Mouse (Mus musculus) forebrain, embryonic 13.5 days (tissue): ENCODE measurements around the gene Zmym2. TPM values are rescaled to one million over a fixed set of nuclear protein-coding genes. Genes with fewer than 3 reads are reported as not detected.
"Not testable (repeated sequence)": the region's sequence is repeated elsewhere in the genome, so short reads cannot be mapped to it uniquely, and the experiment has no call there.

Experiments
- ATAC-seq: fragments of 200-750 bp; cut with Nextera tagmentation; 2 replicates; pipeline ENCODE4 v1.8.0; 2017
- H3K27ac ChIP-seq: fragments of 300-500 bp; sonication (generic); 2 replicates; pipeline ENCODE4 v1.5.1; 2015; ENCODE audit warnings: inconsistent platforms, mild to moderate bottlenecking, moderate library complexity
- H3K27me3 ChIP-seq: fragments of 300-500 bp; sonication (generic); 2 replicates; pipeline ENCODE4 v1.6.1; 2015; ENCODE audit warnings: mild to moderate bottlenecking, inconsistent platforms
- H3K36me3 ChIP-seq: fragments of 300-500 bp; sonication (generic); 2 replicates; pipeline ENCODE4 v1.6.1; 2015; ENCODE audit warnings: mild to moderate bottlenecking, inconsistent platforms; ENCODE audit not compliant: poor library complexity, severe bottlenecking
- H3K4me1 ChIP-seq: fragments of 300-500 bp; sonication (generic); 2 replicates; pipeline ENCODE4 v1.6.1; 2015; ENCODE audit warnings: inconsistent platforms
- H3K4me2 ChIP-seq: fragments of 300-500 bp; sonication (generic); 2 replicates; pipeline ENCODE4 v1.6.1; 2015; ENCODE audit warnings: inconsistent platforms, mild to moderate bottlenecking, moderate library complexity
- H3K4me3 ChIP-seq: fragments of 300-500 bp; sonication (generic); 2 replicates; pipeline ENCODE4 v1.5.1; 2015; ENCODE audit warnings: mild to moderate bottlenecking, inconsistent platforms
- H3K9ac ChIP-seq: fragments of 300-500 bp; sonication (generic); 2 replicates; pipeline ENCODE4 v1.6.1; 2015; ENCODE audit warnings: mild to moderate bottlenecking, inconsistent platforms
- H3K9me3 ChIP-seq: fragments of 300-500 bp; sonication (generic); replicated peaks from 2 replicates; pipeline ENCODE4 v1.6.1; 2016; ENCODE audit warnings: inconsistent platforms
- WGBS: fragments of 180-500 bp; shearing (Covaris S2); methylation state at CpG from one replicate; pipeline ENCODE4 v1.1.7; 2015; 5-methylcytosine and 5-hydroxymethylcytosine counted together
- polyA plus RNA-seq: library from polyadenylated mRNA; unstranded; fragments of >200 nt; fragmentation: Nextera tagmentation; extraction: Ambion mirVana; gene quantifications from 2 replicates; pipeline ENCODE4 v1.2.1, GENCODE M21; 2015

Gene Zmym2
- polyA plus RNA-seq, result 77.8 and 78.3 TPM in 2 replicates

- peak within 1 kb of the TSS; percentile 87 for H3K4me3 ChIP-seq
- WGBS, result under 1% methylated on average over 30 of the region's 87 CpGs
- H3K9ac ChIP-seq, result peak within 1 kb of the TSS; percentile 96
Measured at GRCm38 (mm10) chr14:56886594-56887513, at the start of gene Zmym2. Gene Zmym2, plus strand, starts transcription at chr14:56886653.

DNA sequence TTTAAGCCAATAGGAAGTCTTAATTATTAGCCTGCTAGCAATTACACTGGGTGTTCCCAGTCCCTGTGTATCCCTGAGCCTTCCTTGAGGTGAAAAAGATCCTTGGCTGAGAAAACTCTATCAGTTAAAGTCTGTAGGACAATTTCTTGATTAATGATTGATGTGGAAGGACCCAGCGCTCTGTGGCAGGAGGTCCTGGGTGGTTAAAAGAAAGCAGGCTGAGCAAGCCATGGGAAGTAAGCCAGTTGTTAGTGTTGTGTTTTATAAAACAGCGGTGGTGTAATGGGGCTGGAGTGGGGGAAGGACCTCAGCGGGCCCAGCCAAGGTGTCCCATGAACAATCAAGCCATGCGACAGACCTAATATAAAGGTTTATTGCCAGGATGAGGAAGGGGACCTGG is 42.4 kb upstream of the Zmym2 start:
- H3K27me3 ChIP-seq, result no peaks in the 10 kb centered on the region
- no peaks in the 10 kb centered on the region for H3K36me3 ChIP-seq
- H3K27ac ChIP-seq, result no peak overlapping the region
- H3K4me2 ChIP-seq, result no peak overlapping the region
- WGBS, result 59% methylated on average over 4 of the region's 4 CpGs
- H3K4me3 ChIP-seq, result no peak overlapping the region
- no peak overlapping the region for H3K9ac ChIP-seq
- H3K4me1 ChIP-seq, result 0 out of 2 replicates have a peak, but pooled peaks cover 3% of the 10 kb centered on the region
- H3K9me3 ChIP-seq, result no peaks in the 10 kb centered on the region
- ATAC-seq, result no peak

More at GRCm38 (mm10) chr14:56886594-56887513, at the start of gene Zmym2:
- not testable (repeated sequence) for H3K9me3 ChIP-seq, H3K27me3 ChIP-seq
- Histone ChIP-seq H3K4me1 (peaks cover 28% of the 10 kb centered on the region), H3K36me3 (peaks cover 18% of the 10 kb centered on the region), H3K4me2 (peak within 1 kb of the TSS; percentile 65), H3K27ac (peak within 1 kb of the TSS; percentile 99)
- peak; percentile 31 for ATAC-seq

GRCm38 (mm10) chr14:56844507-56844906 is 41.9 kb upstream of the Zmym2 start:
- 26% methylated on average over 2 of the region's 2 CpGs for WGBS
- no peaks in the 10 kb centered on the region for H3K27me3 ChIP-seq
- ATAC-seq, result peak; percentile 66; the same call in 1 of the 2 replicates

DNA sequence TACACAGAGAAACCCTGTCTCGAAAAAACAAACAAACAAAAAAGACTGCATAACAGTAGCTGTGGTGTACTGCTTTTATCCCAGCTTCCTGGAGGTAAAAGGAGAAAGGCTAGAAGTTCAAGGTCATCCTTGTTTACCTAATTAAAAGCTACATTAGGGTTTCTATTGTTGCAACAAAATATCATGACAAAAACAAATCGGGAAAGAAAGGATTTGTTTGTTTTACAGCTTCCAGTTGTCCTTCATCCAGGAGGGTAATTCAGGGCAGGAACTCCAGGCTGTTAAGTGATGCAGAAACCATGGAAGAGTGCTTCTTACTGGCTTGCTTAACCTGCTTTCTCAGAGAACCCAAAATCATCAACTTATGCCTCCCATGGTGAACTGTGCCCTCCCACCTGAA is 38.1 kb upstream of the Zmym2 start:
- 81% methylated on average over 2 of the region's 2 CpGs for WGBS
- no peak for ATAC-seq
- no peaks in the 10 kb centered on the region for H3K36me3 ChIP-seq

More at GRCm38 (mm10) chr14:56844507-56844906, 41.9 kb upstream of the Zmym2 start:
- Histone ChIP-seq H3K27ac (no peak overlapping the region), H3K4me1 (0 out of 2 replicates have a peak, but pooled peaks cover 3% of the 10 kb centered on the region), H3K4me2 (no peak overlapping the region), H3K9ac (no peak overlapping the region), H3K36me3 (no peaks in the 10 kb centered on the region), H3K4me3 (no peak overlapping the region), H3K9me3 (no peaks in the 10 kb centered on the region)

GRCm38 (mm10) chr14:56849681-56850080 is 36.8 kb upstream of the Zmym2 start:
- Histone ChIP-seq H3K27ac (no peak overlapping the region), H3K27me3 (no peaks in the 10 kb centered on the region), H3K4me2 (no peak overlapping the region), H3K36me3 (no peaks in the 10 kb centered on the region), H3K9me3 (peaks cover 17% of the 10 kb centered on the region; the same call in 1 of the 2 replicates), H3K4me3 (no peak overlapping the region), H3K4me1 (0 out of 2 replicates have a peak, but pooled peaks cover 3% of the 10 kb centered on the region), H3K9ac (no peak overlapping the region)
- ATAC-seq, result no peak
- WGBS, result 90% methylated on average over 2 of the region's 2 CpGs

More for the DNA sequence above, 38.1 kb upstream of the Zmym2 start:
- Histone ChIP-seq H3K9ac (no peak overlapping the region), H3K9me3 (peaks cover 5% of the 10 kb centered on the region; the same call in 1 of the 2 replicates), H3K4me1 (0 out of 2 replicates have a peak, but pooled peaks cover 3% of the 10 kb centered on the region), H3K27ac (no peak overlapping the region), H3K4me2 (no peak overlapping the region), H3K27me3 (no peaks in the 10 kb centered on the region), H3K4me3 (no peak overlapping the region)

GRCm38 (mm10) chr14:56864041-56864440 is 22.4 kb upstream of the Zmym2 start:
- Histone ChIP-seq H3K27ac (no peak overlapping the region), H3K4me2 (no peak overlapping the region), H3K9ac (no peak overlapping the region), H3K9me3 (no peaks in the 10 kb centered on the region), H3K27me3 (peaks cover 32% of the 10 kb centered on the region), H3K4me3 (no peak overlapping the region), H3K4me1 (no peaks in the 10 kb centered on the region), H3K36me3 (no peaks in the 10 kb centered on the region)
- WGBS, result 68% methylated on average over 8 of the region's 8 CpGs
- no peak for ATAC-seq

DNA sequence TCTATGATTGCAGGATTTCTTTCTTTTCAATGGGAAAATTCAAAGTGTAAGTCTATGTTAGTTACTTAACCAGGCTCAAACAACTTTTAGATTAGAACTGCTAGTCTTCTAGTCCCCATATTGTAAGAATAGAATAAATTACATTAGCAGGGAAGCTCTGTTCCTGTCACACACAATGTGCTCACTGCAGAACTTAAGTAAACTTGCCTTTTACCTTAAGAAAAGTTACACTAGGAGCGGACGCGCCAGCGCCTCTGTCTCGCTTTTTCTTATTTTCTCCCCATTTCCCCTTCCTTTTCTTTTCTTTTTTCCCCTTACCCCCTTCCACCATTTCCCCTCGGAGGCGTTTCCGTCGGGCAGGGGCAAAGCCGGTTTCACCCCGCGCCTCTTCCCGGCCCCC is 21.8 kb upstream of the Zmym2 start:
- Histone ChIP-seq H3K9ac (no peak overlapping the region), H3K4me2 (peak overlapping the region; percentile 56), H3K27ac (no peak overlapping the region), H3K4me3 (peak overlapping the region; percentile 32), H3K9me3 (no peaks in the 10 kb centered on the region), H3K36me3 (no peaks in the 10 kb centered on the region), H3K4me1 (no peaks in the 10 kb centered on the region), H3K27me3 (peaks cover 32% of the 10 kb centered on the region)
- WGBS, result 4% methylated on average over 13 of the region's 13 CpGs
- no peak for ATAC-seq

GRCm38 (mm10) chr14:56865112-56865511 is 21.3 kb upstream of the Zmym2 start:
- 4% methylated on average over 30 of the region's 30 CpGs for WGBS
- H3K4me2 ChIP-seq, result peak overlapping the region; percentile 56
- peak overlapping the region; percentile 32 for H3K4me3 ChIP-seq
- H3K27me3 ChIP-seq, result peaks cover 32% of the 10 kb centered on the region
- not testable (repeated sequence) for ATAC-seq, H3K4me1 ChIP-seq, H3K9me3 ChIP-seq, H3K27ac ChIP-seq, H3K9ac ChIP-seq, H3K36me3 ChIP-seq

GRCm38 (mm10) chr14:56873525-56873924 is 12.9 kb upstream of the Zmym2 start:
- Histone ChIP-seq H3K27me3 (no peaks in the 10 kb centered on the region), H3K4me1 (no peaks in the 10 kb centered on the region), H3K36me3 (no peaks in the 10 kb centered on the region), H3K4me3 (no peak overlapping the region), H3K9me3 (peaks cover 7% of the 10 kb centered on the region; the same call in 1 of the 2 replicates), H3K4me2 (no peak overlapping the region), H3K27ac (no peak overlapping the region), H3K9ac (no peak overlapping the region)
- ATAC-seq, result no peak
- WGBS, result 80% methylated on average over 5 of the region's 5 CpGs

DNA sequence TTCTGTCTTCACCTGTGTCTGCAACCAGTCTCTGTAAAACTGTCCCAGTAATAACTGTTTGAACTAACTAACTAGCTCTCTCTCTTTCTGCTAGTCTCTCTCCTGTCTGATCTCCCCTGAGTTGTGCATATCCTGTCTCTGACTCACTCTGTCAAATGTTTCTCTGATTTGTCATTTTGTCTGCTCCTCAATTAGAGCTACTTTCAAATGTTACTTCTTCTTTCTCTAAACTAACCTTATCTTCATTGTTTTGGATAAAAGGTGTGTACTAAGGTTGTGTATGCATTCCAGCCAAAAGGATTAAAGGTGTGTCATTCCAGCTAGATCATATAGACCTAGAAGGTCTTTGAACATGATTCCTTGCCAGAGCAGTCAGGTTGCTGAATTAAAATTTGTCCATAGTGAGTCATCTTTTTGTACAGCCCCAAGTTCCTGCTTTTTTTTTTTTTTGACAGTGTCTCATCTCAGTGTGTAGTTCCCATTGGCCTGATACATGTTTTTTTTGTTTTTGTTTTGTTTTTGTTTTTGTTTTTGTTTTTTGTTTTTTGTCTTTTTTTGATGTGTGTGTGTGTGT is 10.8 kb upstream of the Zmym2 start:
- H3K9ac ChIP-seq, result no peak overlapping the region
- no peak overlapping the region for H3K27ac ChIP-seq
- H3K27me3 ChIP-seq, result no peaks in the 10 kb centered on the region
- no peaks in the 10 kb centered on the region for H3K4me1 ChIP-seq
- H3K36me3 ChIP-seq, result no peaks in the 10 kb centered on the region
- H3K4me2 ChIP-seq, result no peak overlapping the region
- ATAC-seq, result no peak
- H3K9me3 ChIP-seq, result peaks cover 7% of the 10 kb centered on the region; the same call in 1 of the 2 replicates
- H3K4me3 ChIP-seq, result no peak overlapping the region

- Histone ChIP-seq H3K27me3 (no peaks in the 10 kb centered on the region), H3K9me3 (no peaks in the 10 kb centered on the region), H3K4me3 (no peak overlapping the region), H3K9ac (no peak overlapping the region), H3K36me3 (no peaks in the 10 kb centered on the region), H3K4me2 (no peak overlapping the region), H3K4me1 (no peaks in the 10 kb centered on the region), H3K27ac (no peak overlapping the region)
- ATAC-seq, result no peak
- WGBS, result 66% methylated on average over 3 of the region's 3 CpGs
Measured at GRCm38 (mm10) chr14:56881271-56881670, 5.2 kb upstream of the Zmym2 start.

DNA sequence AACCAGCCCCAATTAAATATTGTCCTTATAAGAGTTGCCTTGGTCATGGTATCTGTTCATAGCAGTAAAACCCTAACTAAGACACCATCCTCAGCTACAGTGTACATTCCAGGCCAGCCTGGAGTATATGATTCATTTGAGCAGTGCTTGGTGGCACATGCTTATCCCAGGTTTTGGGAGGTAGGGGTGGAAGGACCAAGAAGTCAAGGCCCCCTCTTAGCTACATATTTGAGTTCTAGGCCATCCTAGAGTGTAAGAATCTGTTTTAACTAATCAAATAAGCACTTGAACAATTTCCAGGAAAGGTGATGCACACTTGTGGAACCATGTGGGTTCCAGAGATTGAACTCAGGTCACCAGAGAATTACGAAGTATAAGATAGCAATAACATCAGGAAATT is 3.0 kb upstream of the Zmym2 start:
- Histone ChIP-seq H3K9me3 (no peaks in the 10 kb centered on the region), H3K27me3 (no peaks in the 10 kb centered on the region), H3K4me3 (no peak overlapping the region), H3K4me1 (peaks cover 6% of the 10 kb centered on the region), H3K36me3 (0 out of 2 replicates have a peak, but pooled peaks cover under 1% of the 10 kb centered on the region), H3K4me2 (no peak overlapping the region), H3K27ac (no peak overlapping the region), H3K9ac (no peak overlapping the region)
- WGBS, result 96% methylated on average over 1 of the region's 1 CpGs
- no peak for ATAC-seq
